Mouse (Mus musculus): ENCODE data around the gene Mysm1. TPM values are rescaled to one million over a fixed set of nuclear protein-coding genes. Genes with fewer than 3 reads are reported as not detected.

Mysm1 gene
- polyA plus RNA-seq, 1 experiment from 2014 or later, result 28.6 TPM

- Histone ChIP-seq H3K9ac (no peak within 1 kb of the TSS), H3K4me2 (replicated peaks) (no peak within 1 kb of the TSS), H3K27me3 (no peaks in the 10 kb centered on the region), H3K4me3 (replicated peaks) (no peak within 1 kb of the TSS), H3K36me3 (no peaks in the 10 kb centered on the region), H3K27ac (replicated peaks) (no peak within 1 kb of the TSS), H3K9me3 (replicated peaks) (no peaks in the 10 kb centered on the region), H3K4me1 (no peaks in the 10 kb centered on the region)
- ATAC-seq (ENCODE audit: insufficient number of reproducible peaks, low FRiP score, low TSS enrichment, low read depth), result no peak
These were observed 50.2 kb downstream of the Mysm1 start, which contains the start of gene Eqtn for GRCm38 (mm10) chr4:94928743-94929142. TSS of gene Eqtn (minus strand) at chr4:94928843.

GRCm38 (mm10) chr4:94901780-94902179, 77.1 kb downstream of the Mysm1 start:
- WGBS, result 54% methylated on average over 3 of the region's 3 CpGs
- H3K27ac ChIP-seq (replicated peaks), result no peak overlapping the region
- ATAC-seq (ENCODE audit: insufficient number of reproducible peaks, low FRiP score, low TSS enrichment, low read depth), result no peak

GRCm38 (mm10) chr4:94900744-94901143, 78.2 kb downstream of the Mysm1 start:
- no peak overlapping the region for H3K27ac ChIP-seq (replicated peaks)
- H3K4me3 ChIP-seq (replicated peaks), result no peak overlapping the region
- no peaks in the 10 kb centered on the region for H3K27me3 ChIP-seq
- H3K9ac ChIP-seq, result no peak overlapping the region
- no peaks in the 10 kb centered on the region for H3K9me3 ChIP-seq (replicated peaks)
- no peaks in the 10 kb centered on the region for H3K36me3 ChIP-seq
- WGBS, result 23% methylated on average over 2 of the region's 2 CpGs
- H3K4me1 ChIP-seq, result no peaks in the 10 kb centered on the region
- ATAC-seq (ENCODE audit: insufficient number of reproducible peaks, low FRiP score, low TSS enrichment, low read depth), result no peak
- H3K4me2 ChIP-seq (replicated peaks), result no peak overlapping the region

More at GRCm38 (mm10) chr4:94901780-94902179, 77.1 kb downstream of the Mysm1 start:
- Histone ChIP-seq H3K4me1 (no peaks in the 10 kb centered on the region), H3K9ac (no peak overlapping the region), H3K4me3 (replicated peaks) (no peak overlapping the region), H3K9me3 (replicated peaks) (no peaks in the 10 kb centered on the region), H3K27me3 (no peaks in the 10 kb centered on the region), H3K4me2 (replicated peaks) (no peak overlapping the region), H3K36me3 (no peaks in the 10 kb centered on the region)

Other genes starting within 250 kb of the Mysm1 start
- 13.1 and 14.8 TPM in 2 replicates for gene Tek, start 239.8 kb downstream of the Mysm1 start, polyA plus RNA-seq (2015; fragmentation: Nextera tagmentation; extraction: Ambion mirVana)
- not detected in 2 replicates for gene Eqtn, start 50.3 kb downstream of the Mysm1 start, polyA plus RNA-seq (2015; fragmentation: Nextera tagmentation; extraction: Ambion mirVana)
- gene Jun, start 73.1 kb upstream of the Mysm1 start, polyA plus RNA-seq (2015; fragmentation: Nextera tagmentation; extraction: Ambion mirVana), result 92.4 and 105 TPM in 2 replicates